Mouse (Mus musculus) E14TG2a.4 (cell line): Measurements from ENCODE around the gene Syce2.

Experiments used
- H3K27me3 ChIP-seq: 2 replicates; pipeline ENCODE4 v1.6.1; 2014; ENCODE audit warnings: low read length, control low read depth; ENCODE audit not compliant: insufficient read depth
- H3K36me3 ChIP-seq: 2 replicates; pipeline ENCODE4 v1.6.1; 2014; ENCODE audit warnings: low read length, control low read depth; ENCODE audit not compliant: insufficient read depth
- H3K4me1 ChIP-seq: replicated peaks from 2 replicates; pipeline ENCODE4 v1.6.1; 2014; ENCODE audit warnings: low read depth, low read length, control low read depth
- H3K4me3 ChIP-seq: replicated peaks from 2 replicates; pipeline ENCODE4 v1.5.1; 2014; ENCODE audit warnings: mild to moderate bottlenecking, low read length
- H3K9me3 ChIP-seq: 2 replicates; pipeline ENCODE4 v1.6.1; 2014; ENCODE audit warnings: low read length, control low read depth
- CTCF ChIP-seq: conservative IDR thresholded peaks from 2 replicates; pipeline ENCODE4 v1.5.1; 2014; ENCODE audit warnings: low read length
- NANOG ChIP-seq: IDR thresholded peaks from 2 replicates; pipeline ENCODE4 v1.6.1; 2014; ENCODE audit warnings: borderline replicate concordance, low read length, mixed read lengths
- POU5F1 ChIP-seq: IDR thresholded peaks from 2 replicates; pipeline ENCODE4 v1.6.1; 2014; ENCODE audit warnings: low read length, borderline replicate concordance

The Syce2 gene

GRCm38 (mm10) chr8:84936041-84936961, 64.4 kb downstream of the Syce2 start:
- H3K27me3 ChIP-seq: peaks cover 61% of the 10 kb centered on the region
- H3K9me3 ChIP-seq: no peaks in the 10 kb centered on the region
- TF ChIP-seq NANOG (no peak), CTCF (no peak), POU5F1 (no peak)
- H3K36me3 ChIP-seq: no peaks in the 10 kb centered on the region
- peak overlapping the region; percentile 91 for H3K4me3 ChIP-seq
- H3K4me1 ChIP-seq: peaks cover 30% of the 10 kb centered on the region

DNA sequence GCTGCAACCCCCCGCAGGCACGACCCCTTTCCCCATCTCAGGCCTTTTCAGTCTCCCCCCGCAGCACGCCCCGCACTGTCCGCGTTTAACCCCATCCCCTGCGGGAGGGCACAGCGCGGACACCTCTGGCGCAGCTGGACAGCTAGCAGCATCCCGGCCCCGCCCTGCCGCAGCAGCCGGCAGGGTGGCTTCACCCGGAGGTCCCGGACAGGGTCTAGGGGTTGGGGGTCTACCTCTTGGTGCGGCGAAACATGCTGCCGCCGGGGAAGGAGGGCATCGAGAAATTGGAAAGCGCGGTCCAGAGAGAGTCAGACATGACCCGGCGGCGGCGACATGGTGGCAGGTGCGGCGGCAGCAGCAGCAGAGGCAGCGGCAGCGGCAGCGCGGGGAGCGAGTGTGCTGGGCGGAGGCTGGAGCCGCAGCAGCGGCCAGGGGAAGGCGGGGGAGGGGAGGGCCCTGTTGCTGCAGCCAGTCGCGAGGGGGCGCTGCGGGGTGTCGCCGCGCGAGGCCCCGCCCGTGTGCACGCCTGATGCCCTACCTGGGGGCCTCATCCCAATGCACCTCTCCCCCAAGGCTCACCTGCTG, 65.1 kb downstream of the Syce2 start, which contains the start of gene Mast1:
Gene Mast1, minus strand, starts transcription at position 398 of the 585 bp plus-strand sequence.
- peaks cover 30% of the 10 kb centered on the region for H3K4me1 ChIP-seq
- no peaks in the 10 kb centered on the region for H3K9me3 ChIP-seq
- TF ChIP-seq CTCF (no peak), POU5F1 (no peak), NANOG (no peak)
- H3K4me3 ChIP-seq: peak within 1 kb of the TSS; percentile 91
- peaks cover 55% of the 10 kb centered on the region for H3K27me3 ChIP-seq
- no peaks in the 10 kb centered on the region for H3K36me3 ChIP-seq
